Mouse (Mus musculus) thymus, adult 2 months (tissue): ENCODE results near the gene 1700037H04Rik.

Experiments
- CTCF ChIP-seq: fragments of 200-500 bp; IDR thresholded peaks from 2 replicates; pipeline ENCODE4 v1.5.1; 2012; ENCODE audit warnings: mild to moderate bottlenecking, control low read depth, low read length, moderate library complexity, borderline replicate concordance; ENCODE audit not compliant: control insufficient read depth, poor library complexity, insufficient read depth; ENCODE audit errors: extremely low read depth
- POLR2A ChIP-seq: fragments of 200-500 bp; IDR thresholded peaks from 2 replicates; pipeline ENCODE4 v1.6.1; 2012; ENCODE audit warnings: mild to moderate bottlenecking, low read length, control low read depth, moderate library complexity; ENCODE audit not compliant: control insufficient read depth, poor library complexity, insufficient read depth; ENCODE audit errors: extremely low read depth

DNA sequence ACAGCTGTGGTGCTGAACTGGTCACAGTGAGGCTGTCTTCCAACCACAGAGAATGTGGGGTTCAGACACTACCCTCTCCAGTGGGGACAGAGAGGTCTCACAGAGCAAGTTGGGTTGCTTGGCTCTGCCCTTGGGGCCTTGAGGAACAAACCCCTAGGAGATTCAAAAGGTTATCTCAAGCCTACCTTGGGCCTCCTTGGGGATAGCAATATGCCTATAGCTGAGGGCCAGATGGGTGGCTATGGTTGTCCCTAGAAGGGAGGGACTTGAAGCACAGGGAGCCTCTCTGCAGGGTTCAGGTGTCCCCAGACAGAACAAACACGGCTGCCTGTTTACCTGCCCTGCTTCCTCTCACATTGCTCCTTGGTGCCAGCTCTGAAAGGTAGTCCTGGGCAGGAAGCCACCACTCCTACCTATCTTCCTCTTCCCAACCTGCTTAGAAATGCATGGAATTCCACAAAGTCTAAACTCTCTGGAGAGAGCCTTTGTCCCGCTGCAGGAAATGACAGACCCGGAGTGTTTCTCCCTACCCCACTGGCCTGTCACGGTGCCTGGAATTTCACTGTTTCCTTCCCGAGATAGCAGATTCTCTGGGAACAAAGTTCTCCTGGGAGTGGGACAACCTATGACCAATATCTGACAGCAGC is 19.9 kb downstream of the 1700037H04Rik start:
- TF ChIP-seq POLR2A (no peak), CTCF (no peak)
